Mouse (Mus musculus) embryonic facial prominence, embryonic 15.5 days (tissue): ENCODE measurements around the gene Chil1. TPM values are rescaled to one million over a fixed set of nuclear protein-coding genes. Genes with fewer than 3 reads are reported as not detected.
A peak's percentile ranks its signal among the peaks of the same experiment; 100 is the strongest.

Experiments used
- ATAC-seq: fragments of 200-750 bp; cut with Nextera tagmentation; 2 replicates; pipeline ENCODE4 v1.8.0; 2017; ENCODE audit warnings: low read depth, moderate TSS enrichment; ENCODE audit not compliant: insufficient number of reproducible peaks, low FRiP score, low TSS enrichment
- H3K27ac ChIP-seq: fragments of 300-500 bp; sonication (generic); replicated peaks from 2 replicates; pipeline ENCODE4 v1.5.1; 2015; ENCODE audit warnings: mild to moderate bottlenecking, inconsistent platforms
- H3K27me3 ChIP-seq: fragments of 300-500 bp; sonication (generic); 2 replicates; pipeline ENCODE4 v1.6.1; 2015; ENCODE audit warnings: inconsistent platforms
- H3K36me3 ChIP-seq: fragments of 300-500 bp; sonication (generic); 2 replicates; pipeline ENCODE4 v1.6.1; 2015; ENCODE audit warnings: mild to moderate bottlenecking, inconsistent platforms
- H3K4me1 ChIP-seq: fragments of 300-500 bp; sonication (generic); 2 replicates; pipeline ENCODE4 v1.6.1; 2015; ENCODE audit warnings: inconsistent platforms
- H3K4me2 ChIP-seq: fragments of 300-500 bp; sonication (generic); replicated peaks from 2 replicates; pipeline ENCODE4 v1.6.1; 2015; ENCODE audit warnings: mild to moderate bottlenecking, inconsistent platforms
- H3K4me3 ChIP-seq: fragments of 300-500 bp; sonication (generic); replicated peaks from 2 replicates; pipeline ENCODE4 v1.5.1; 2015; ENCODE audit warnings: mild to moderate bottlenecking, inconsistent platforms
- H3K9ac ChIP-seq: fragments of 300-500 bp; sonication (generic); 2 replicates; pipeline ENCODE4 v1.6.1; 2015; ENCODE audit warnings: inconsistent platforms
- H3K9me3 ChIP-seq: fragments of 300-500 bp; sonication (generic); replicated peaks from 2 replicates; pipeline ENCODE4 v1.6.1; 2016; ENCODE audit warnings: inconsistent platforms
- WGBS: fragments of 180-500 bp; shearing (Covaris S2); methylation state at CpG from one replicate; pipeline ENCODE4 v1.1.7; 2015; 5-methylcytosine and 5-hydroxymethylcytosine counted together
- polyA plus RNA-seq: library from polyadenylated mRNA; unstranded; fragments of >200 nt; fragmentation: Nextera tagmentation; extraction: Ambion mirVana; gene quantifications from 2 replicates; pipeline ENCODE4 v1.2.1, GENCODE M21; 2015

The Chil1 gene
- polyA plus RNA-seq = 22.8 and 30.2 TPM in 2 replicates

DNA sequence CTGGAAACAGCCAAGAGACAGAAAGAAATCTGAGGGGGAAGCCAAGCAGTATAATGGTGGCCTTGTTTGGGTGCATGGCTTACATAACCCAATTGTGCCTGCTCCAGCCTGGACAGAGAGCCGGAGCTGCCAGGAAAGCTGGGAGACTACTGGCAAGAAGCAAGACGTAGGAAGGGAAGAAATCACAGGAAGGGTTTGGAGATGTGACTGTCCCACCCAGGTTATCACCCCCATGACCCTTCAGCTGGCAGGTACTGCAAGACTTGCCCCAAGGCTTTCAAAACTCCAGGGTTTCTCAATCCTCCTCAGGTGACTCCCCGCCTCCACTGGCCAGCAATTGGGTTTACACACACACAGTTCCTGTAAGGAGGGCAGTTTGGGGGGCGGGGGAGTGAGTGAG is at the start of gene Chil1:
Chil1 (plus strand) TSS at position 152 of the 400 bp plus-strand sequence.
- no peak for ATAC-seq
- no peak within 1 kb of the TSS; the same call in 1 of the 2 replicates for H3K9ac ChIP-seq
- 41% methylated on average over 4 of the region's 4 CpGs for WGBS
- no peak within 1 kb of the TSS for H3K27ac ChIP-seq
- no peak within 1 kb of the TSS for H3K4me2 ChIP-seq
- no peaks in the 10 kb centered on the region for H3K27me3 ChIP-seq
- H3K4me3 ChIP-seq = no peak within 1 kb of the TSS
- H3K36me3 ChIP-seq = no peaks in the 10 kb centered on the region
- H3K4me1 ChIP-seq = 0 out of 2 replicates have a peak, but pooled peaks cover 3% of the 10 kb centered on the region
- no peaks in the 10 kb centered on the region for H3K9me3 ChIP-seq

DNA sequence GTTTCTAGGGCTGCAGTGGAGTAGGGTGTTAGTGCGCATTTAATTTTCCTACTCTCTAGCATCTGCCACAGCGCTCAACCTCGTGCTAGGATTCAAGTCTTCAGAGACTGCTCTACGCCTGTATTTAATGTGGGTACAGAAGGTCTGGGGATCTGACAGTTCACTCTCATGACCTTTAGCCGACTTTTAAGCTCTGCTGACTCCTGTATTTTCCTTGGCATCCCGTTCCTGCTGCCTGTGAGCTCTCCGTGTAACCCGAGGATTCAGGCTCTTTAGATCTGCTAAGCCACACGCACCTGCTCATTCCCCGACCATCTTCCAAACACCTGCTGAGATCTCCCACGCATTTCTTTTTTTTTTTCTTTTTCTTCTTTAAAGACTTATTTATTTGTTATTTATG is 48.7 kb upstream of the Chil1 start:
- Histone ChIP-seq H3K4me1 (no peaks in the 10 kb centered on the region), H3K4me2 (no peak overlapping the region), H3K9me3 (no peaks in the 10 kb centered on the region), H3K4me3 (no peak overlapping the region), H3K36me3 (no peaks in the 10 kb centered on the region), H3K27ac (no peak overlapping the region), H3K27me3 (no peaks in the 10 kb centered on the region), H3K9ac (no peak overlapping the region)
- no peak for ATAC-seq
- 48% methylated on average over 11 of the region's 11 CpGs for WGBS

DNA sequence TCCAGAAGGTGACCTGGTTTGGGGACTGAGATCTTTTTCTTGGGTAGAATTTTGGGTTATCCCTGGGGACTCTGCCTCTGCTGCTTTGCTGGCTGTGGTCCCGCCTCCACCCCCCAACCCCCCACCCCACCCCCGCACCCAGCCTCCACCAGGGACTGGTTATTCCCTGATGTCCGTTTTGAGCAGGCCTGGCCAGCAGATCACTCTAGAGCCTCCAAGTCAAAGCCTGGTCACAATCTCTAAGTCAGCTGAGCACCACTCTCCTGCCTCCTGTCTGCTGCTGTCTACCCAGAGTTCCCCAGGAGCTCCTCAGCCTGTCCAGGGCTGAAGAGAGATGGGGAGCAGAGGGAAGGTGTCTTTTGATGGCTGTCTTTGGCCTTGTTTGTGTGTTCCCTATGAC is 45.6 kb upstream of the Chil1 start:
- Histone ChIP-seq H3K9me3 (no peaks in the 10 kb centered on the region), H3K4me1 (no peaks in the 10 kb centered on the region), H3K4me3 (no peak overlapping the region), H3K27ac (no peak overlapping the region), H3K4me2 (no peak overlapping the region), H3K27me3 (no peaks in the 10 kb centered on the region), H3K36me3 (no peaks in the 10 kb centered on the region), H3K9ac (no peak overlapping the region)
- ATAC-seq = no peak
- WGBS = 55% methylated on average over 3 of the region's 3 CpGs

DNA sequence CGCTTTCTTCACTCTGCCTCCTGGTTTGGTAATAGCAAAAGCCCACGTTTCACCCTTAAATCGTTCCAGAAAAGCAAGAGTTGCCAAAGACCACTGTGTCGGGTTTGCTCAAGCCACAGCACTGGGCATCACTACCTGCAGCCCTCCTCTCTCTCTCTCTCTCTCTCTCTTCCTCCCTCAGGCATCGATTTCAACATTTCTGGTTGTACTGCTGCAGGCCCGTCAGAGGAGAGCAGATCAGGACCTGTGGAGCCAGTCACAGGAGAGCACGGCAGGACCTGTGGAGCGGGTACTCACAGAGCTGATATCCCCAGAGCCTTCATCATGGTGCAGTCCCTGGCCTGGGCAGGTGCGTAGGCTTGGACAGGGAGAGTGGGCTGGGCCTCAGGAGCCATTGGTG is 43.6 kb upstream of the Chil1 start:
- H3K36me3 ChIP-seq = no peaks in the 10 kb centered on the region
- H3K4me1 ChIP-seq = 0 out of 2 replicates have a peak, but pooled peaks cover 6% of the 10 kb centered on the region
- H3K27ac ChIP-seq = no peak overlapping the region
- no peak for ATAC-seq
- WGBS = 64% methylated on average over 9 of the region's 9 CpGs
- no peak overlapping the region for H3K9ac ChIP-seq
- H3K27me3 ChIP-seq = no peaks in the 10 kb centered on the region
- H3K9me3 ChIP-seq = no peaks in the 10 kb centered on the region
- H3K4me2 ChIP-seq = no peak overlapping the region
- H3K4me3 ChIP-seq = no peak overlapping the region

DNA sequence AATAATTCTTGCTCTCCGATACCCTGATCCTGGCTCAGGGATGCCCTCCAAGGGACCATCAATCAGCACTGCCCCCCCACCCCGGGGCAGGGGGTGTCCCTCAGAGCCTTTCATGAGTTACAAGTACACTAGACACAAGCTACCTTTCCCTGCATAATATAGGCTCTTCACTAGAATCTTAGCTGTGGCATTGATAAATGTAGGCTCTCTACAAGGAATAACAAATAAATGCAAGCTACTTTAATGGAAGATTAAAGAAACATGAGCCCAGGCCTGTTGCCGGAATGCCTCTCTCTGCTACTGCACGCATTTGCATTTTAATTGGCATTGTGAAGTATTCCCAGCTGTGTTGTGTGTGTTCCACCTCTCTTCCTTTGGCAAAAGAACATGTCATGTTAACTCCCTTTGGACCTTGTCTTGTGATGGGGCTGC is 39.6 kb upstream of the Chil1 start:
- WGBS = 43% methylated on average over 4 of the region's 4 CpGs
- 0 out of 2 replicates have a peak, but pooled peaks cover 6% of the 10 kb centered on the region for H3K4me1 ChIP-seq
- no peaks in the 10 kb centered on the region for H3K36me3 ChIP-seq
- H3K9me3 ChIP-seq = no peaks in the 10 kb centered on the region
- no peak overlapping the region for H3K27ac ChIP-seq
- no peak for ATAC-seq
- H3K4me2 ChIP-seq = no peak overlapping the region
- H3K4me3 ChIP-seq = no peak overlapping the region
- H3K9ac ChIP-seq = no peak overlapping the region
- H3K27me3 ChIP-seq = no peaks in the 10 kb centered on the region

DNA sequence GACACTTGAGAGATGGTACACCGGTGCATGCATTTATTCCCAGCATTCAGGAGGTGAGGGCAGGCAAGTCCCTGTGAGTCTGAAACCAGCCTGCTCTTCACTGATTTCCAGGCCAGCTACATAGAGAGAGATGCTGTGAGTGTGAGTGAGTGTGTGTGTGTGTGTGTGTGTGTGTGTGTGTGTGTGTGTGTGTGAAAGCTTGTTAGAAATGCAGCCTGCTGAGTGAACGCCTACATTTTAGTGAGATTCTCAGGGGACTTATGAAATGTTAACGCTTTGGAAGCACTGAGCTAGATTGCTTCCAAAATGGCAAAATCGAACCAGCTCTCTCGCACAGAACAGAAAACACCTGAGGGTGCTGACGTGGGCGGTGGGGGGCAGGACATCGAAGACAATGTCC is 35.9 kb upstream of the Chil1 start:
- H3K36me3 ChIP-seq = no peaks in the 10 kb centered on the region
- H3K27me3 ChIP-seq = no peaks in the 10 kb centered on the region
- H3K4me1 ChIP-seq = 0 out of 2 replicates have a peak, but pooled peaks cover 6% of the 10 kb centered on the region
- no peak overlapping the region for H3K9ac ChIP-seq
- no peak overlapping the region for H3K27ac ChIP-seq
- H3K4me3 ChIP-seq = no peak overlapping the region
- ATAC-seq = no peak
- 80% methylated on average over 8 of the region's 8 CpGs for whole genome bisulfite sequencing
- H3K9me3 ChIP-seq = no peaks in the 10 kb centered on the region
- H3K4me2 ChIP-seq = no peak overlapping the region

DNA sequence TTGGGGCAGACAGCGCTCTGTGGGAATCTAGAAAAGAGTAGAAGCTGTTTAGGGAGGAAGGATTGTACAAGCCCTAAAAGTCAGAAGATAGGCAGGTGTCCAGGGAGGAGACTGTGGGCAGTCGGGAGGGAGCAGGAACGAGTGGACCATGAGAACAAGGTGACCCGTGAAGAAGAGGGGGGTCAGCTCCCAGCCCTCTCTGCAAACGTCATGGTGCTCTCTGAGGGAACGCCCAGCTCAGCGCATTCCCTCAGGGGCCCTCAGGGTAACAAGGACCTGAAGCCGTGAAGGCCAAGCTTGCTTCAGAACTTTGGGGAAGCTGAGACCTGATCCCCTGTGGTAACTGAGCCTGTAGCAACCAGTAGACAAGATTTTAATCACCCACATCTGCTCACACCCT is 31.9 kb upstream of the Chil1 start:
- Histone ChIP-seq H3K36me3 (no peaks in the 10 kb centered on the region), H3K9me3 (no peaks in the 10 kb centered on the region), H3K4me3 (no peak overlapping the region), H3K4me2 (no peak overlapping the region), H3K9ac (no peak overlapping the region), H3K27me3 (no peaks in the 10 kb centered on the region), H3K4me1 (no peaks in the 10 kb centered on the region), H3K27ac (no peak overlapping the region)
- ATAC-seq = no peak
- WGBS = 55% methylated on average over 8 of the region's 8 CpGs

DNA sequence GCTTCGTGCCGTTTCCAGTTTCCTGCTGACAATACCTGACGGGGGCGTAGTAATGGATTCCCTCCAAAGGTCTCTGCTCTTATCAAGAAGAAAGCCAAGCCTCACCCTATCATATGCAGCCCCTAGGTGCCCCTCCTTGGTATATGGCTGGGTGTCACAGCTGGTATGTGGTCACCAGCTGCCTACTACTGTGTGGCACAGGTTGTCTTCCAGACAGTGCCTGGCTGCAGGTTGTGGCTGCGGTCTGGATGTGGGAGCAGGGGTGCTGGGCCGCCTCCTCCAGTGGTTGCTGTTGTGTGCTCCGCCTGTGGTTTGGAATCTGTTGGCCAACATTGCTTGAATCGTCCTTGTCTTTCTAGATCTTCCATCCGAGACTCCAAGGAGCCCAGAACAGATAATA is 31.2 kb upstream of the Chil1 start:
- no peak overlapping the region for H3K9ac ChIP-seq
- H3K27me3 ChIP-seq = no peaks in the 10 kb centered on the region
- ATAC-seq = no peak
- no peak overlapping the region for H3K4me2 ChIP-seq
- 87% methylated on average over 9 of the region's 9 CpGs for WGBS
- H3K4me3 ChIP-seq = no peak overlapping the region
- H3K36me3 ChIP-seq = no peaks in the 10 kb centered on the region
- H3K27ac ChIP-seq = no peak overlapping the region
- H3K4me1 ChIP-seq = no peaks in the 10 kb centered on the region
- H3K9me3 ChIP-seq = no peaks in the 10 kb centered on the region

DNA sequence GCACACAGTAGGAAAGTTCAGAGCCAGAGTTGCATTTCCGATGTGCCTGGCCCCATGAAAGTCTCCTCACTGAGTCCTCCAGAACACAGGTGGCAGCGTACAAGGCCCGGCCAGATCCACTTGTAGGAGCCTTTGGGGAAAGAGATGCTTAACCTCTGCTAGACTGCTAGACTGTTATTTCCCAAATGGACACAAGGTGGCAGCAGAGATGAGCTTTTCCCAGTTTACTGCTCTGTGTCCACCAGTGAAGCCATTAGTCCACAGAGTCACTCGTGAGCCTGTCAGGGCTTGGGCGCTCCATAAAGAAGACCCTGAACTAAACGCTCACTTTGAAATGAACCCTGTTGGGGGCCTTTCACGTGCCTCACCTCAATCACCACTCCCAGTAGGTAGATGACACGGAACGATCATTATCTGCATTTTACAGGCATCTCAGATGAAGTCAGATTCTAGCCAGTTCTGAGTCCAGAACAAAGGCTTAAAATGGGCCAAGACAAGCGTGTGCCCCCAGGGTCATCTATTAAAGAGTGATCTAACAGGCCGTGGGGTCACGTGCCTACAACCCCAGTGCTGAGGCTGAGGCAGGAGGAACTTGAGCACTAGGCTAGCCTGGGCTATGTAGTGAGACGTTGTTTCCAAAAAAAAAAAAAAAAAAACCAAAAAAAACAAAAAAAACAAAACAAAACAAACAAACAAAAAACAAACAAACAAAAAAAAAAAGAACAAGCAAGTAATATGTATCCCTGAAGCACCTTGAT is 30.1 kb upstream of the Chil1 start:
- Histone ChIP-seq H3K36me3 (no peaks in the 10 kb centered on the region), H3K27me3 (no peaks in the 10 kb centered on the region), H3K4me2 (no peak overlapping the region), H3K27ac (no peak overlapping the region), H3K4me1 (no peaks in the 10 kb centered on the region), H3K9ac (no peak overlapping the region), H3K9me3 (no peaks in the 10 kb centered on the region), H3K4me3 (no peak overlapping the region)
- 34% methylated on average over 13 of the region's 13 CpGs for WGBS
- ATAC-seq = peak; percentile 72; the same call in 1 of the 2 replicates

DNA sequence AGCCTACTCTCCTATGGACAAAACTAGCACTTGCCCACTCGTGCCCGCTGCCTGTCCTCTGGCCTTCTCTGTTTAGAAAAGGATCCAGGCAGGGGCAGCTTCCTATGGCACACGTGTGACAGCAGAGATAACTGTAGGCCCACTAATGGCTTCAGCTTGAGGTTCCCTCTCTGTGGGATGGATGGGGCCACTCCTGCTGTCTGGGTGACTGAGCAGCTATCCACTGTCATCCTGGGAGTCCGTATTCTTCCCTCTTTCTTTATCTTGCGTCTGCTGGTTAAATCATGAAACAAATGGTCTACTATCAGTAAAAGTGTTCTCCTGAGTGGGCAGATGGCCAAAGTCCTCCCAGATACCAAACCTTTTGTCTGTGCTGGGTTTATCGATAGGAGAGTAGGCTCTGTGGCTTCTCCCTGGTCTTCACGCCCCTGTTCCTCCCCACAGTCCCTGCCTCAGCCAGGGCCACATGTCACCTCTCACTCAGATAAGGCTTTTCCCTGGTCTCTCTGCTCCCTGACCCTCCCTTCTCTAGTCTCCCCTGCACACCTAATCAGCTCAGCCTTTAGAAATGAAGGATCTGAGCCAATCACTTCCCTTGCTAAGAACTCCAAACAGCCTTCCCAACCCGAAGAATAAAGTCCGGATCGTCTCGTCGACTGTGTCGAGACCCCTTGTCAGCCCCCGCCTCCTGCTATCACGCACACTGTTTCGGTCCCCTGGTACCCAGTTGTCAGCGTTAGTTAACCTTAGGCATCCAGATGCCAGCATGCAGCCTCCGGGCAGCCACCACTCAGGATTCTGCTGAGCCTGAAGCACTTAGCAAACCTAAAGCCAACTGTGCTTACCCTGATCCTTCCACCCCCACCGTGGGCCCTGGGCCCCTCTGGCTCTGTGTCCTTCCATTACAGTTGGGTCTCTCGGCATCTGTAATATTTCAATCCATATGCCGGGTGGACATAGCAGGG is 29.1 kb upstream of the Chil1 start:
- WGBS = 73% methylated on average over 21 of the region's 21 CpGs
- ATAC-seq = no peak
- no peaks in the 10 kb centered on the region for H3K4me1 ChIP-seq
- no peaks in the 10 kb centered on the region for H3K9me3 ChIP-seq
- H3K4me2 ChIP-seq = no peak overlapping the region
- no peaks in the 10 kb centered on the region for H3K36me3 ChIP-seq
- no peak overlapping the region for H3K4me3 ChIP-seq
- H3K27ac ChIP-seq = no peak overlapping the region
- H3K27me3 ChIP-seq = no peaks in the 10 kb centered on the region
- H3K9ac ChIP-seq = no peak overlapping the region

DNA sequence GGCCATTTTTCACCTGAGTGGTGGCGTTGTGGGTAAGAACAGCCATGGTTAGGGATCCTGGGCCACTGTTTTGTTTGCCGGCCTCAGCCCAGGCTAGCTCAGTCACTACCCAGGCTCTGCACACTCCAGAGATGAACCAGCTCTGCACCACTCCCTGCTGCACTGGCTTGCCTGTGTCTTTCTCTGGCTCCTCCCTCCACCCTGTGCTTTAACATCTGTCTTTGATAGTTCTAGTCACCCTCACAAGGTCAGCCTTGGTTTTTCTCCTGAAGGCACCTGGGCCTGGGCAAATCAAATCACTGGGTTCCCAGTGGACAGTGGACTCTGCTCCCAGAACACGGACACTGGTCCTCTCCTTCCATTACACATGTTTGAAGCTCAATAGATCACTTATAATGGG is 27.9 kb upstream of the Chil1 start:
- no peak overlapping the region for H3K4me3 ChIP-seq
- no peaks in the 10 kb centered on the region for H3K36me3 ChIP-seq
- WGBS = 86% methylated on average over 3 of the region's 3 CpGs
- no peaks in the 10 kb centered on the region for H3K4me1 ChIP-seq
- no peaks in the 10 kb centered on the region for H3K9me3 ChIP-seq
- H3K9ac ChIP-seq = no peak overlapping the region
- H3K4me2 ChIP-seq = no peak overlapping the region
- H3K27ac ChIP-seq = no peak overlapping the region
- H3K27me3 ChIP-seq = no peaks in the 10 kb centered on the region
- no peak for ATAC-seq
